Mouse (Mus musculus): ENCODE results near the gene Olfr71. TPM values are rescaled to one million over a fixed set of nuclear protein-coding genes. Genes with fewer than 3 reads are reported as not detected.

Gene Olfr71
- polyA plus RNA-seq, 1 experiment: 0.67 TPM

DNA sequence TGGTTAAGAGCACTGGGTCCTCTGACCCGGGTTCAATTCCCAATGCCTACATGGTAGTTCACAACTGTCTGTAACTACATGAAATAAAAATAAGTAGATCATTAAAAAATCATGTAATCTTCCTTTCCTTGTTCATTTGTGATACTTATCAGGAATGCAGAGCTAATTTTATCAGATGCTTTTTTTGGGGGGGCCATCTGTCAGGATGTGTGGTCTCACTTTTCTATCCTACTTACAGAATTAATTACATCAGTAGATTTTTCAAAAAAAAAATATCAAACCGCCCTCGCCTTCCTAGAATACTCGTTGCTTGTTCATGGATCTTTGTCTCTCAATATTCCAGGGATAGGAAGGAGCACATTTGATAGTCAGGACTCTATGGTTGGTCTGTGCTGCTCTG, 12.1 kb upstream of the Olfr71 start:
- no peak for TF ChIP-seq CTCF (IDR thresholded peaks at IDR 0.05; ENCODE audit: insufficient read depth, low read length)
- Histone ChIP-seq H3K4me1 (ENCODE audit: control insufficient read depth, insufficient read depth, low read length) (peaks cover 4% of the 10 kb centered on the region), H3K4me3 (replicated peaks; ENCODE audit: extremely low read depth, low read depth, low read length) (no peak overlapping the region)
- WGBS: 83% methylated on average over 4 of the region's 4 CpGs
- no peak for DNase-seq

GRCm38 (mm10) chr4:43720491-43721228, 10.6 kb upstream of the Olfr71 start:
- DNase-seq: no peak
- no peak for TF ChIP-seq POLR2A (IDR thresholded peaks at IDR 0.05; ENCODE audit: borderline replicate concordance, extremely low read depth, low read depth, low read length)
- no peak for TF ChIP-seq CTCF (IDR thresholded peaks at IDR 0.05; ENCODE audit: insufficient read depth, low read length)
- no peaks in the 10 kb centered on the region; the same call in 1 of the 2 replicates for H3K4me1 ChIP-seq (ENCODE audit: control insufficient read depth, insufficient read depth, low read length)
- H3K4me3 ChIP-seq (replicated peaks; ENCODE audit: extremely low read depth, low read depth, low read length): no peak overlapping the region
- 41% methylated on average over 14 of the region's 16 CpGs for WGBS

DNA sequence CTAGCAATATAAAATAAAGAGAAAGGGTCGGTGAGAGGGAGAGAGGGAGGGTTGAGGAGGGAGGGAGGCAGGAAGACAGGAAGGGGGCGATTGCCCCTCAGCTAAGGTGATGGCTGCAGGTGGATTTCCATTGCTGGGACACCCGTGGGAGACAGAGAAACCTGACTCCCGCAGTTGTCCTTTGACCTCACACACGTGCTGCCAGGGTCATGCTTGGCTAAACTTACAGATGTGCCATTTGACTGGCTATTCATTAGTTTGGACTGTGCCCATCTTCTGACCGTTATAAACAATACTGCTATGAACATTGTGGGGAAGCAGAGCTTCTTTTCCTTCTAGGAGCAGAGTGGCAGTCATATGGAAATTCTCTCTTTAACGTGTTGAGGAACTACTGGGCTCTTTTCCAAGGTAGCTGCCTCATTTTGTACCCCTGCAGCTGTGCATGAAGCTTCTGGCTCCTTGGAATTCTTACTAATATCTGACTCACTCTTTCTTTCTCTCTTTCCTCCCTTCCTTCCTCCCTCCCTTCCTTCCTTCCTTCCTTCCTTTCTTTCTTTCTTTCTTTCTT, 3.7 kb upstream of the Olfr71 start:
- no peak for DNase-seq
- Histone ChIP-seq H3K4me3 (replicated peaks; ENCODE audit: extremely low read depth, low read depth, low read length) (no peak overlapping the region), H3K4me1 (ENCODE audit: control insufficient read depth, insufficient read depth, low read length) (no peaks in the 10 kb centered on the region)
- no peak for TF ChIP-seq CTCF (IDR thresholded peaks at IDR 0.05; ENCODE audit: insufficient read depth, low read length)
- no peak for TF ChIP-seq POLR2A (IDR thresholded peaks at IDR 0.05; ENCODE audit: borderline replicate concordance, extremely low read depth, low read depth, low read length)
- WGBS: 30% methylated on average over 7 of the region's 7 CpGs

GRCm38 (mm10) chr4:43711821-43712220, 1.8 kb upstream of the Olfr71 start:
- 0% methylated on average over 2 of the region's 2 CpGs for WGBS
- Histone ChIP-seq H3K4me1 (ENCODE audit: control insufficient read depth, insufficient read depth, low read length) (no peaks in the 10 kb centered on the region), H3K4me3 (replicated peaks; ENCODE audit: extremely low read depth, low read depth, low read length) (no peak overlapping the region)
- TF ChIP-seq POLR2A (IDR thresholded peaks at IDR 0.05; ENCODE audit: borderline replicate concordance, extremely low read depth, low read depth, low read length) (no peak), CTCF (IDR thresholded peaks at IDR 0.05; ENCODE audit: insufficient read depth, low read length) (peak; percentile 80)
- peak; percentile 81 for DNase-seq

GRCm38 (mm10) chr4:43705991-43706390, 4.1 kb downstream of the Olfr71 start:
- WGBS: 68% methylated on average over 13 of the region's 13 CpGs
- no peak for TF ChIP-seq CTCF (IDR thresholded peaks at IDR 0.05; ENCODE audit: insufficient read depth, low read length)
- no peak for TF ChIP-seq POLR2A (IDR thresholded peaks at IDR 0.05; ENCODE audit: borderline replicate concordance, extremely low read depth, low read depth, low read length)
- no peak for DNase-seq

GRCm38 (mm10) chr4:43703851-43704250, 6.2 kb downstream of the Olfr71 start:
- Histone ChIP-seq H3K4me1 (ENCODE audit: control insufficient read depth, insufficient read depth, low read length) (no peaks in the 10 kb centered on the region), H3K4me3 (replicated peaks; ENCODE audit: extremely low read depth, low read depth, low read length) (no peak overlapping the region)
- no peak for TF ChIP-seq CTCF (IDR thresholded peaks at IDR 0.05; ENCODE audit: insufficient read depth, low read length)
- no peak for TF ChIP-seq POLR2A (IDR thresholded peaks at IDR 0.05; ENCODE audit: borderline replicate concordance, extremely low read depth, low read depth, low read length)
- no peak for DNase-seq
- 73% methylated on average over 8 of the region's 8 CpGs for WGBS

More at GRCm38 (mm10) chr4:43705991-43706390, 4.1 kb downstream of the Olfr71 start:
- Histone ChIP-seq H3K4me1 (ENCODE audit: control insufficient read depth, insufficient read depth, low read length) (no peaks in the 10 kb centered on the region), H3K4me3 (replicated peaks; ENCODE audit: extremely low read depth, low read depth, low read length) (no peak overlapping the region)

- 73% methylated on average over 6 of the region's 6 CpGs for WGBS
- DNase-seq: no peak
- Histone ChIP-seq H3K4me3 (replicated peaks; ENCODE audit: extremely low read depth, low read depth, low read length) (no peak overlapping the region), H3K4me1 (ENCODE audit: control insufficient read depth, insufficient read depth, low read length) (no peaks in the 10 kb centered on the region)
- peak; percentile 41 for TF ChIP-seq CTCF (IDR thresholded peaks at IDR 0.05; ENCODE audit: insufficient read depth, low read length)
- no peak for TF ChIP-seq POLR2A (IDR thresholded peaks at IDR 0.05; ENCODE audit: borderline replicate concordance, extremely low read depth, low read depth, low read length)
Measured at GRCm38 (mm10) chr4:43703439-43703838, 6.6 kb downstream of the Olfr71 start.

DNA sequence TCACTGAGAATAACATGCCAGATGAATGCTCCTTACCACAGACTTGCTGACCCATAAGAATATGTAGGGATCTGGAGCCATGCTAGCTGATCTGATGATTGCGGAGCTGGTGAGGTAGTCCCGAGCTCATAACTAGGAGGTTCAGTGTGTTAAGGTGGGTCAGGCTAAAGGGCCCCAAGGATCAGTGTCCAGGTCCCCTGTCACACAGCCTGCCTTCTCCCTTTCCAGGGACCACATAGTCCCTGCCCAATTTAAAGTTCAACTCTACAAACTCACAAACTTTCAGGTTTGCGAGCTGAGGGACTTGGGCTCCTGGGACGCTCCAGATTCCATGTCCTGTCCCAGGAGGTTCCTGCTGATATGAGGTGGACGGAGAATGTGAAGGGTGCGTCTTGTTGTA, 9.3 kb downstream of the Olfr71 start, which contains the start of gene Olfr70:
Olfr70 (minus strand) TSS at position 101 of the 400 bp plus-strand sequence.
- WGBS: 91% methylated on average over 6 of the region's 6 CpGs
- DNase-seq: no peak

GRCm38 (mm10) chr4:43696561-43696960, 13.5 kb downstream of the Olfr71 start:
- WGBS: 82% methylated on average over 13 of the region's 13 CpGs
- H3K4me1 ChIP-seq (ENCODE audit: control insufficient read depth, insufficient read depth, low read length): peaks cover 2% of the 10 kb centered on the region; the same call in 1 of the 2 replicates
- TF ChIP-seq POLR2A (IDR thresholded peaks at IDR 0.05; ENCODE audit: borderline replicate concordance, extremely low read depth, low read depth, low read length): no peak
- no peak for TF ChIP-seq CTCF (IDR thresholded peaks at IDR 0.05; ENCODE audit: insufficient read depth, low read length)
- no peak for DNase-seq
- no peak overlapping the region for H3K4me3 ChIP-seq (replicated peaks; ENCODE audit: extremely low read depth, low read depth, low read length)

More for the DNA sequence above, 9.3 kb downstream of the Olfr71 start, which contains the start of gene Olfr70:
- no peak for TF ChIP-seq POLR2A (IDR thresholded peaks at IDR 0.05; ENCODE audit: borderline replicate concordance, extremely low read depth, low read depth, low read length)
- no peak for TF ChIP-seq CTCF (IDR thresholded peaks at IDR 0.05; ENCODE audit: insufficient read depth, low read length)
- Histone ChIP-seq H3K4me1 (ENCODE audit: control insufficient read depth, insufficient read depth, low read length) (no peaks in the 10 kb centered on the region), H3K4me3 (replicated peaks; ENCODE audit: extremely low read depth, low read depth, low read length) (no peak within 1 kb of the TSS)

DNA sequence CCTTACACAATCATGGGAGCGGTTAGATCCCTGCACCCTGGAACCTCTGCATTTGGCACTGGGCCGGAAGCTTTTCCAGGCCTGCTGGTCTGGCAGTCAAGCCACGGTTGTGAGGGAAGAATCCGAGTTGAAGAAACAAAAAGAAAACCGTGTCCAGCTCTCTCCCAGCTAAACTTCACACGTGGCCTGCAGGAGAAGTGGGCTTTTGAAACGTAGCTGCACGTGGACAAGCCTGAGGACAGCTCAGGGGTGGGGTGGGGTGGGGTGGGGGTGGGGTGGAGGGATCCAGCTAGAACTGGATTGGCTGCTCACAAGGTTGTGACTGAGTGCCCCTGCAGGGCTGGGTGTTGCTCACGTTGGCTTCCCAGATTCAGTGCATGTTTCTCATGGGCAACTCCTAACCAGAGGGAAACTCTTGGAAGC, 14.8 kb downstream of the Olfr71 start:
- peak; percentile 54 for DNase-seq
- WGBS: 24% methylated on average over 9 of the region's 9 CpGs
- TF ChIP-seq POLR2A (IDR thresholded peaks at IDR 0.05; ENCODE audit: borderline replicate concordance, extremely low read depth, low read depth, low read length) (peak; percentile 59; the same call in 1 of the 2 replicates), CTCF (IDR thresholded peaks at IDR 0.05; ENCODE audit: insufficient read depth, low read length) (no peak)
- Histone ChIP-seq H3K4me1 (ENCODE audit: control insufficient read depth, insufficient read depth, low read length) (peaks cover 2% of the 10 kb centered on the region; the same call in 1 of the 2 replicates), H3K4me3 (replicated peaks; ENCODE audit: extremely low read depth, low read depth, low read length) (no peak overlapping the region)
